Mouse (Mus musculus) kidney, adult 2 months (tissue): ENCODE data around the gene Wfdc18.

Experiments
- CTCF ChIP-seq: fragments of 200-500 bp; conservative IDR thresholded peaks from 2 replicates; pipeline ENCODE4 v1.5.1; 2011; ENCODE audit warnings: low read depth, mild to moderate bottlenecking, control low read depth, low read length, moderate library complexity, mixed read lengths; ENCODE audit not compliant: insufficient read depth, insufficient read length
- POLR2A ChIP-seq: fragments of 200-500 bp; IDR thresholded peaks from one replicate; pipeline ENCODE4 v1.6.1; 2011; ENCODE audit warnings: low read depth, low read length, control low read depth

DNA sequence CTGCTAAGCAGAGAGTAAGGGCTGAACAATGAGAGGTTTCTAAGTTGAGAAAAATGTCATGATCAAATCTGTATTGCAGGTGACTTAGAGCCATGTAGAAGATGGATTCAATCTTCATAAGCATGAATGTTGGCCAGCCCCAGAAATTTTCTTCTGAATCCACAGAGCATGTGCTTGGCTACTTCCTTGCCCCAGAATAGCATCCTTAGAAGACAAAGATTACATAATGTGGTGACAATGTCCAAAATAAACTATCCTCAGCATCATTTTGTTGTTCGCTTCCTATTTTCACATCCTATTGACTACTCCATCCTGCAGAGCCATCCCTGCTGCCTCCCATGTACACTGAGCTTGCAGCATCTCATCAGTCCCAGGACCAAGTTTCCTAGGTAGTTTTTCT lies 33.1 kb upstream of the Wfdc18 start:
- TF ChIP-seq CTCF (no peak), POLR2A (no peak)
